Comparison of ENCODE assay signal across 10 mouse cellular contexts in genomic region chr10:60027619-60028084, GRCm38 (mm10). TPM values are rescaled to one million over a fixed set of nuclear protein-coding genes. Genes with fewer than 3 reads are reported as not detected.
DNase-seq lines count a peak whose midpoint lies in the region; ATAC-seq lines count a peak whose summit lies in the region.
"Had no signal": no experiment of that assay in that cellular context is flagged by ENCODE, and none has a peak within 500 bp of the region (broad histone marks: within the 10 kb centered on the region; RNA-seq: fewer than 3 reads in every experiment).

No protein-coding gene starts in this region.

- no peak for DNase-seq in forebrain, embryonic 11.5 days (ENCODE audit: low spot score)
- no peak for DNase-seq in midbrain, embryonic 10.5 days (ENCODE audit: low spot score)
- peak; percentile 23 for DNase-seq in splenic B cell, adult 2 months (ENCODE audit: low read depth, low spot score)
- DNase-seq in cerebellum, postnatal 14 days = no peak
- DNase-seq: gastrocnemius, postnatal 36 days; heart, postnatal 36 days had no signal

- H3K4me2 ChIP-seq in forebrain, embryonic 12.5 days = no peak overlapping the region
- no peak overlapping the region for H3K4me2 ChIP-seq in forebrain, embryonic 11.5 days (ENCODE audit: low read depth, low read length, severe bottlenecking)
- H3K4me2 ChIP-seq in midbrain, embryonic 13.5 days (replicated peaks) = no peak overlapping the region
- no peak overlapping the region for H3K4me2 ChIP-seq in intestine, embryonic 16.5 days (ENCODE audit: low read depth, low read length)

- peaks cover 40% of the 10 kb centered on the region for H3K4me1 ChIP-seq in forebrain, embryonic 12.5 days
- H3K4me1 ChIP-seq in forebrain, embryonic 11.5 days (replicated peaks; ENCODE audit: control insufficient read depth, insufficient read depth, low read length) = peaks cover 8% of the 10 kb centered on the region; the same call in 1 of the 2 replicates
- peaks cover 32% of the 10 kb centered on the region for H3K4me1 ChIP-seq in midbrain, embryonic 13.5 days (replicated peaks)
- peaks cover 35% of the 10 kb centered on the region for H3K4me1 ChIP-seq in midbrain, embryonic 10.5 days
- H3K4me1 ChIP-seq in intestine, embryonic 16.5 days (ENCODE audit: control insufficient read depth, insufficient read depth, low read length) = peaks cover 27% of the 10 kb centered on the region

- no peak for ATAC-seq in forebrain, embryonic 12.5 days (ENCODE audit: low FRiP score)
- no peak for ATAC-seq in forebrain, embryonic 11.5 days (replicated peaks; ENCODE audit: low FRiP score)
- no peak for ATAC-seq in midbrain, embryonic 13.5 days
- ATAC-seq in intestine, embryonic 16.5 days = peak; percentile 80
- no peak for ATAC-seq in megakaryocyte, adult 5-6 weeks (ENCODE audit: poor library complexity, severe bottlenecking)

- H3K4me3 ChIP-seq in forebrain, embryonic 12.5 days (replicated peaks) = no peak overlapping the region
- no peak overlapping the region for H3K4me3 ChIP-seq in forebrain, embryonic 11.5 days (ENCODE audit: low read depth, low read length)
- H3K4me3 ChIP-seq in midbrain, embryonic 13.5 days (replicated peaks) = no peak overlapping the region
- H3K4me3 ChIP-seq in midbrain, embryonic 10.5 days = no peak overlapping the region
- no peak overlapping the region for H3K4me3 ChIP-seq in intestine, embryonic 16.5 days (ENCODE audit: low read length)

- no peaks in the 10 kb centered on the region for H3K27me3 ChIP-seq in forebrain, embryonic 12.5 days
- no peaks in the 10 kb centered on the region for H3K27me3 ChIP-seq in forebrain, embryonic 11.5 days (ENCODE audit: control insufficient read depth, insufficient read depth, low read length)
- H3K27me3 ChIP-seq in midbrain, embryonic 13.5 days = no peaks in the 10 kb centered on the region
- H3K27me3 ChIP-seq in midbrain, embryonic 10.5 days (ENCODE audit: low read depth, poor library complexity, severe bottlenecking) = no peaks in the 10 kb centered on the region
- no peaks in the 10 kb centered on the region for H3K27me3 ChIP-seq in intestine, embryonic 16.5 days (replicated peaks; ENCODE audit: control insufficient read depth, insufficient read depth, low read length)
- no peaks in the 10 kb centered on the region for H3K27me3 ChIP-seq in splenic B cell, adult 2 months (ENCODE audit: control insufficient read depth, insufficient read depth, low read length, poor library complexity, severe bottlenecking)

- WGBS in forebrain, embryonic 12.5 days = 32% methylated on average over 2 of the region's 2 CpGs
- 52% methylated on average over 2 of the region's 2 CpGs for WGBS in forebrain, embryonic 11.5 days
- WGBS in midbrain, embryonic 13.5 days = 59% methylated on average over 2 of the region's 2 CpGs
- 73% methylated on average over 2 of the region's 2 CpGs for WGBS in midbrain, embryonic 10.5 days
- WGBS in intestine, embryonic 16.5 days = 19% methylated on average over 2 of the region's 2 CpGs

- H3K36me3 ChIP-seq in forebrain, embryonic 12.5 days (replicated peaks) = 0 out of 2 replicates have a peak, but pooled peaks cover 3% of the 10 kb centered on the region
- H3K36me3 ChIP-seq in forebrain, embryonic 11.5 days (ENCODE audit: control insufficient read depth, insufficient read depth, low read length) = no peaks in the 10 kb centered on the region
- H3K36me3 ChIP-seq in midbrain, embryonic 13.5 days = 0 out of 2 replicates have a peak, but pooled peaks cover 2% of the 10 kb centered on the region
- H3K36me3 ChIP-seq in midbrain, embryonic 10.5 days = peaks cover 1% of the 10 kb centered on the region
- H3K36me3 ChIP-seq in intestine, embryonic 16.5 days (ENCODE audit: control insufficient read depth, insufficient read depth, low read length) = no peaks in the 10 kb centered on the region
- no peaks in the 10 kb centered on the region for H3K36me3 ChIP-seq in splenic B cell, adult 2 months (ENCODE audit: control insufficient read depth, insufficient read depth, low read length, poor library complexity, severe bottlenecking)

- 0 out of 2 replicates have a peak overlapping the region, but pooled peaks have one; percentile 54 for H3K27ac ChIP-seq in forebrain, embryonic 12.5 days
- H3K27ac ChIP-seq in forebrain, embryonic 11.5 days (ENCODE audit: low read depth, low read length) = no peak overlapping the region
- peak overlapping the region; percentile 11; the same call in 1 of the 2 replicates for H3K27ac ChIP-seq in midbrain, embryonic 13.5 days
- H3K27ac ChIP-seq in midbrain, embryonic 10.5 days (replicated peaks) = no peak overlapping the region
- H3K27ac ChIP-seq in intestine, embryonic 16.5 days (ENCODE audit: low read length) = peak overlapping the region; percentile 78

- no peaks in the 10 kb centered on the region for H3K9me3 ChIP-seq in forebrain, embryonic 12.5 days
- no peaks in the 10 kb centered on the region for H3K9me3 ChIP-seq in forebrain, embryonic 11.5 days (ENCODE audit: control insufficient read depth, low read length)
- H3K9me3 ChIP-seq in midbrain, embryonic 13.5 days = no peaks in the 10 kb centered on the region
- no peaks in the 10 kb centered on the region for H3K9me3 ChIP-seq in midbrain, embryonic 10.5 days (replicated peaks)
- H3K9me3 ChIP-seq in intestine, embryonic 16.5 days (ENCODE audit: control insufficient read depth, low read length) = no peaks in the 10 kb centered on the region

- H3K9ac ChIP-seq in forebrain, embryonic 12.5 days = no peak overlapping the region
- no peak overlapping the region for H3K9ac ChIP-seq in forebrain, embryonic 11.5 days (ENCODE audit: low read length)
- H3K9ac ChIP-seq in midbrain, embryonic 13.5 days (replicated peaks) = no peak overlapping the region
- no peak overlapping the region for H3K9ac ChIP-seq in intestine, embryonic 16.5 days (ENCODE audit: low read depth, low read length)

RNA-seq across cellular contexts. Expression of gene Anapc16, which starts 24.7 kb away (rescaled TPM):
- 100 and 106 TPM in 2 replicates for polyA plus RNA-seq in forebrain, embryonic 12.5 days (2016; fragmentation: Nextera tagmentation; extraction: Ambion mirVana)
- polyA plus RNA-seq in forebrain, embryonic 11.5 days (2014; fragmentation: Nextera tagmentation; extraction: Ambion mirVana) = 94.6 and 99.4 TPM in 2 replicates
- 121 TPM in 2 replicates for polyA plus RNA-seq in midbrain, embryonic 13.5 days (2015; fragmentation: Nextera tagmentation; extraction: Ambion mirVana)
- 111 and 113 TPM in 2 replicates for polyA plus RNA-seq in midbrain, embryonic 10.5 days (2016; fragmentation: Nextera tagmentation; extraction: Ambion mirVana)
- polyA plus RNA-seq in intestine, embryonic 16.5 days (2015; fragmentation: Nextera tagmentation; extraction: Ambion mirVana) = 94.0 and 97.8 TPM in 2 replicates
- 45.9 and 57.2 TPM in 2 replicates for total RNA-seq in megakaryocyte, adult 5-6 weeks (2015)
- total RNA-seq in megakaryocyte, adult 5-6 weeks (2017) = 35.2 and 39.4 TPM in 2 replicates

RNA-seq across cellular contexts. Expression of gene Ascc1, which starts 25.0 kb away (rescaled TPM):
- 38.5 and 38.6 TPM in 2 replicates for polyA plus RNA-seq in forebrain, embryonic 12.5 days (2016; fragmentation: Nextera tagmentation; extraction: Ambion mirVana)
- 35.8 and 38.4 TPM in 2 replicates for polyA plus RNA-seq in forebrain, embryonic 11.5 days (2014; fragmentation: Nextera tagmentation; extraction: Ambion mirVana)
- 49.5 and 50.6 TPM in 2 replicates for polyA plus RNA-seq in midbrain, embryonic 13.5 days (2015; fragmentation: Nextera tagmentation; extraction: Ambion mirVana)
- polyA plus RNA-seq in midbrain, embryonic 10.5 days (2016; fragmentation: Nextera tagmentation; extraction: Ambion mirVana) = 34.4 and 35.5 TPM in 2 replicates
- 47.2 and 47.3 TPM in 2 replicates for polyA plus RNA-seq in intestine, embryonic 16.5 days (2015; fragmentation: Nextera tagmentation; extraction: Ambion mirVana)
- total RNA-seq in megakaryocyte, adult 5-6 weeks (2015) = 25.7 and 29.9 TPM in 2 replicates
- total RNA-seq in megakaryocyte, adult 5-6 weeks (2017) = 24.3 and 27.0 TPM in 2 replicates

Comparison
In these comparisons a context has a peak if more than half of its experiments do, and no peak if none do; other contexts are left out.
1. H3K27ac ChIP-seq: peak in forebrain, embryonic 12.5 days (single experiment), midbrain, embryonic 13.5 days (single experiment) and intestine, embryonic 16.5 days (single experiment); none in forebrain, embryonic 11.5 days (single experiment) and midbrain, embryonic 10.5 days (single experiment).